Mouse (Mus musculus) MEL (cell line): ENCODE data around the gene Ddx58.

Source experiments
- CTCF ChIP-seq, 3 experiments: IDR thresholded peaks in 2 of 3; conservative IDR thresholded peaks in 1 of 3; 2 replicates each; pipeline ENCODE4 v1.5.1; 2011 to 2012; ENCODE audit warnings: low read length in 3 of 3, low read depth in 2 of 3, mild to moderate bottlenecking in 2 of 3, improper control_type of control experiment in 1 of 3, inconsistent platforms in 1 of 3, mixed read lengths in 1 of 3, moderate library complexity in 1 of 3; ENCODE audit not compliant: control insufficient read depth in 1 of 3, insufficient read depth in 1 of 3, poor library complexity in 1 of 3, severe bottlenecking in 1 of 3
- EP300 ChIP-seq, 2 experiments: IDR thresholded peaks; 2 replicates each; pipeline ENCODE4 v1.6.1; 2011; ENCODE audit warnings: improper control_type of control experiment in 2 of 2, low read length in 2 of 2, low read depth in 1 of 2, mild to moderate bottlenecking in 1 of 2
- MEF2A ChIP-seq: IDR thresholded peaks from 2 replicates; pipeline ENCODE4 v1.6.1; 2014; ENCODE audit warnings: low read depth, mild to moderate bottlenecking, inconsistent platforms, low read length, improper control_type of control experiment; ENCODE audit not compliant: poor library complexity, insufficient replicate concordance, severe bottlenecking; ENCODE audit errors: extremely low read depth
- NELFE ChIP-seq: IDR thresholded peaks from 2 replicates; pipeline ENCODE4 v1.6.1; 2011; ENCODE audit warnings: low read depth, low read length, improper control_type of control experiment
- POLR2A ChIP-seq, 2 experiments: IDR thresholded peaks; 2 replicates each; pipeline ENCODE4 v1.6.1; 2011 to 2012; ENCODE audit warnings: low read length in 2 of 2, mild to moderate bottlenecking in 2 of 2, control low read depth in 1 of 2, improper control_type of control experiment in 1 of 2, low read depth in 1 of 2, moderate library complexity in 1 of 2; ENCODE audit not compliant: control insufficient read depth in 1 of 2, insufficient read depth in 1 of 2, poor library complexity in 1 of 2
- POLR2AphosphoS2 ChIP-seq: IDR thresholded peaks from 2 replicates; pipeline ENCODE4 v1.6.1; 2011; ENCODE audit warnings: low read length, improper control_type of control experiment
- ZKSCAN1 ChIP-seq: IDR thresholded peaks from 2 replicates; pipeline ENCODE4 v1.6.1; 2012; ENCODE audit warnings: low read depth, mild to moderate bottlenecking, inconsistent platforms, low read length, improper control_type of control experiment, moderate library complexity
- ZMIZ1 ChIP-seq: IDR thresholded peaks from 2 replicates; pipeline ENCODE4 v1.6.1; 2012; ENCODE audit warnings: low read depth, mild to moderate bottlenecking, inconsistent platforms, low read length, improper control_type of control experiment, moderate library complexity

DNA sequence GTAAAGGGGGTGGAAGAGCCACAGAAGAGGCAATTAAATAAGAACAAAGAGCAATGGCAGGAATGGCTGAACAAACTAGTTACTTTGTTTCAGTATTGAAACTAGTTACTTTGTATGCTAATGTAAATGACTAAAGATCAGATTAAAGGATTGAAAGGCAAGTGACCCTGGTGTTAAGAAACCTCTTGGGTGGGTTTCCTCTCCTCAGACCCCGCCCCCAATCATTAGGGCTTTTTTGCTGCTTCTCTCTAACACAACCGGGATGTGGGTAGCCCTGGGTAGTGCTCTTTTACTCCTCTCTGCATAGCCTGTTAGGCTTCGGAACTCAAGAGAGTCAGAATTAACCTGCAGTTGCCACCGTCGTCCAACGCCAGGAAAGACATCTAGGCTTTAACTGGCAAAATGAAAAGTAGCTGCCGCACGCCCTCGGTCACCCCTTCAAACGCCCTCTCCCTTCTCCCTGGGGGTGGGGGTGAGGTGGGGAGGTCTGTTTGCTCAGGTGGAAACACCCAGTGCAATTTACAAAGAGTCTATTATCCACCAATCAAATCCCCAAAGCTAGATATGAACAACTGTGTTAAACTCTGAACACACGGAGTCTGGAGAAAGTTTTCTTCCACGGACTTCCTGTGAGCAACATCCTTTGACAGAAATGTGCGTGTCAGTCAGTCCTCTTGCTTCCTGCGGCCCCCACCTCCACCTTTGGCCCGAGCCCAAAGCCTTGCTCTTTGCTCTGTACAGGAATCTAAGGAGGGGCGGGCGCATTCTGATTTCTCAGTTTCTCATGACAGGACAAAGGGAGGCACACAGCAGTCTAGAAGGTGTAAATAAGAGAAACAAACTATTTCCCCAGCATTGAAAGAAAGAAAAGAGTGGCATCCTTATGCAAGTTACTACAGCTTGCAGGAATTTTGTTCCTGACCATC lies 882 bp downstream of the Ddx58 start:
- TF ChIP-seq CTCF (IDR thresholded peaks at IDR 0.05 in 2 of 3, conservative IDR thresholded peaks at IDR 0.05 in 1 of 3; ENCODE audit: control insufficient read depth in 1 of 3, insufficient read depth in 1 of 3, low read depth in 2 of 3, low read length in 3 of 3, poor library complexity in 1 of 3, severe bottlenecking in 1 of 3) (no peak), MEF2A (no peak), POLR2A (IDR thresholded peaks at IDR 0.05; ENCODE audit: control insufficient read depth in 1 of 2, insufficient read depth in 1 of 2, low read depth in 1 of 2, low read length in 2 of 2, poor library complexity in 1 of 2) (no peak), NELFE (no peak), POLR2AphosphoS2 (no peak), ZKSCAN1 (no peak), ZMIZ1 (no peak), EP300 (IDR thresholded peaks at IDR 0.05; ENCODE audit: low read depth in 1 of 2, low read length in 2 of 2) (no peak)
